In genomic region chr19:24317038-24317591, GRCm38 (mm10) we compare ENCODE assay signal across 8 mouse cellular contexts. TPM values are rescaled to one million over a fixed set of nuclear protein-coding genes. Genes with fewer than 3 reads are reported as not detected.
DNase-seq lines count a peak whose midpoint lies in the region; ATAC-seq lines count a peak whose summit lies in the region.

No protein-coding gene starts in this region.

- no peak overlapping the region for H3K27ac ChIP-seq in embryonic facial prominence, embryonic 14.5 days (replicated peaks; ENCODE audit: low read depth, low read length)
- H3K27ac ChIP-seq in embryonic facial prominence, embryonic 10.5 days (replicated peaks): no peak overlapping the region

- no peak overlapping the region for H3K4me2 ChIP-seq in embryonic facial prominence, embryonic 14.5 days (ENCODE audit: low read depth, low read length)

- no peaks in the 10 kb centered on the region for H3K27me3 ChIP-seq in embryonic facial prominence, embryonic 14.5 days (replicated peaks; ENCODE audit: control insufficient read depth, insufficient read depth, low read length)
- no peaks in the 10 kb centered on the region for H3K27me3 ChIP-seq in embryonic facial prominence, embryonic 10.5 days (replicated peaks; ENCODE audit: low read depth, poor library complexity, severe bottlenecking)

- no peaks in the 10 kb centered on the region for H3K36me3 ChIP-seq in embryonic facial prominence, embryonic 14.5 days (ENCODE audit: control insufficient read depth, insufficient read depth, low read length)
- H3K36me3 ChIP-seq in embryonic facial prominence, embryonic 10.5 days (replicated peaks): no peaks in the 10 kb centered on the region

- ATAC-seq in embryonic facial prominence, embryonic 14.5 days (ENCODE audit: low read depth): peak; percentile 76

- no peaks in the 10 kb centered on the region for H3K9me3 ChIP-seq in embryonic facial prominence, embryonic 14.5 days (ENCODE audit: control insufficient read depth, low read length)
- H3K9me3 ChIP-seq in embryonic facial prominence, embryonic 10.5 days: no peaks in the 10 kb centered on the region

- no peak overlapping the region for H3K9ac ChIP-seq in embryonic facial prominence, embryonic 14.5 days (ENCODE audit: low read depth, low read length)

- DNase-seq in embryonic facial prominence, embryonic 14.5 days (ENCODE audit: low spot score): peak; percentile 86
- no peak for DNase-seq in embryonic facial prominence, embryonic 10.5 days (ENCODE audit: low spot score)
- peak; percentile 26 for DNase-seq in right cerebral cortex, postnatal 14 days
- no peak for DNase-seq in right cerebral cortex, postnatal 36 days (ENCODE audit: low spot score in 2 of 2)
- peak; percentile 38 to 59 for DNase-seq in kidney, postnatal 25 days
- DNase-seq in yolk sac, embryonic 10.5 days (ENCODE audit: low spot score): peak; percentile 69
- DNase-seq in left cerebral cortex, adult 11 months (ENCODE audit: low spot score): no peak
- DNase-seq in thymus, postnatal 36 days: no peak

- H3K4me3 ChIP-seq in embryonic facial prominence, embryonic 14.5 days (ENCODE audit: low read depth, low read length): no peak overlapping the region
- no peak overlapping the region for H3K4me3 ChIP-seq in embryonic facial prominence, embryonic 10.5 days

- no peaks in the 10 kb centered on the region for H3K4me1 ChIP-seq in embryonic facial prominence, embryonic 14.5 days (ENCODE audit: control insufficient read depth, insufficient read depth, low read length)
- peaks cover 12% of the 10 kb centered on the region; the same call in 1 of the 2 replicates for H3K4me1 ChIP-seq in embryonic facial prominence, embryonic 10.5 days

- 59% methylated on average over 15 of the region's 15 CpGs for WGBS in embryonic facial prominence, embryonic 14.5 days
- WGBS in embryonic facial prominence, embryonic 10.5 days: 61% methylated on average over 15 of the region's 15 CpGs

RNA-seq across cellular contexts. Expression of gene Fxn, which starts 36.7 kb away (rescaled TPM):
- 38.6 and 39.4 TPM in 2 replicates for polyA plus RNA-seq in embryonic facial prominence, embryonic 14.5 days (2014; fragmentation: Nextera tagmentation; extraction: Ambion mirVana)
- 62.6 and 65.0 TPM in 2 replicates for polyA plus RNA-seq in embryonic facial prominence, embryonic 10.5 days (2016; fragmentation: Nextera tagmentation; extraction: Ambion mirVana)

Comparison
In these comparisons a context has a peak if more than half of its experiments do, and no peak if none do; other contexts are left out.
1. DNase-seq: peak in embryonic facial prominence, embryonic 14.5 days (single experiment), right cerebral cortex, postnatal 14 days (single experiment), kidney, postnatal 25 days (2 of 2) and yolk sac, embryonic 10.5 days (single experiment); none in embryonic facial prominence, embryonic 10.5 days (single experiment), right cerebral cortex, postnatal 36 days (0 of 2), left cerebral cortex, adult 11 months (single experiment) and thymus, postnatal 36 days (0 of 2).